Mouse (Mus musculus): ENCODE measurements around the gene Vat1.

DNA sequence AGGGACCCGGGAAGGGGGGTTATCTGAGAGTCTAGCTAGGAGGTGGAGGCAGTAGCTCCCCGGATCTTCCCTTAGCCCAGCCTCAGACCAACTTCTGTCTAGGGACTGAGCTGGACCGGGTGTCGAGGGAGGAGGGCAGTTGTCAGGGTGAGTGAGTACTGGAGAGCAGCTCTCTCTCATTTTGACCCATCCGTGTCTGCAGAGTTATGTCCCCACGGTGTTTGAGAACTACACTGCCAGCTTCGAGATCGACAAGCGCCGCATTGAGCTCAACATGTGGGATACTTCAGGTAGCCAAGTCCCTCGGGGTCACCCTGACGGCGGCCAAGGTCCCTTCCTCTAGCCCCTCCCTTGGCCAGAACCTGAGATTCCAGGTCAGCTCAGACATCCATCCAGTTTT, 2.7 kb upstream of the Vat1 start:
- TF ChIP-seq GATA1 (IDR thresholded peaks at IDR 0.05; ENCODE audit: borderline replicate concordance, low read length) (no peak), FLI1 (IDR thresholded peaks at IDR 0.05; ENCODE audit: low read length) (no peak)
